Mouse (Mus musculus) ovary, adult 2 months (tissue): Measurements from ENCODE around the gene Milr1. TPM values are rescaled to one million over a fixed set of nuclear protein-coding genes. Genes with fewer than 3 reads are reported as not detected.

Source experiments
- polyA plus RNA-seq: library from polyadenylated mRNA; depleted of rRNA; stranded (reverse); fragments of >200 nt; gene quantifications from 2 replicates; pipeline ENCODE4 v1.2.3, GENCODE M21; 2012; rRNA removed

Gene Milr1
- polyA plus RNA-seq: 0.45 and 0.58 TPM in 2 replicates

DNA sequence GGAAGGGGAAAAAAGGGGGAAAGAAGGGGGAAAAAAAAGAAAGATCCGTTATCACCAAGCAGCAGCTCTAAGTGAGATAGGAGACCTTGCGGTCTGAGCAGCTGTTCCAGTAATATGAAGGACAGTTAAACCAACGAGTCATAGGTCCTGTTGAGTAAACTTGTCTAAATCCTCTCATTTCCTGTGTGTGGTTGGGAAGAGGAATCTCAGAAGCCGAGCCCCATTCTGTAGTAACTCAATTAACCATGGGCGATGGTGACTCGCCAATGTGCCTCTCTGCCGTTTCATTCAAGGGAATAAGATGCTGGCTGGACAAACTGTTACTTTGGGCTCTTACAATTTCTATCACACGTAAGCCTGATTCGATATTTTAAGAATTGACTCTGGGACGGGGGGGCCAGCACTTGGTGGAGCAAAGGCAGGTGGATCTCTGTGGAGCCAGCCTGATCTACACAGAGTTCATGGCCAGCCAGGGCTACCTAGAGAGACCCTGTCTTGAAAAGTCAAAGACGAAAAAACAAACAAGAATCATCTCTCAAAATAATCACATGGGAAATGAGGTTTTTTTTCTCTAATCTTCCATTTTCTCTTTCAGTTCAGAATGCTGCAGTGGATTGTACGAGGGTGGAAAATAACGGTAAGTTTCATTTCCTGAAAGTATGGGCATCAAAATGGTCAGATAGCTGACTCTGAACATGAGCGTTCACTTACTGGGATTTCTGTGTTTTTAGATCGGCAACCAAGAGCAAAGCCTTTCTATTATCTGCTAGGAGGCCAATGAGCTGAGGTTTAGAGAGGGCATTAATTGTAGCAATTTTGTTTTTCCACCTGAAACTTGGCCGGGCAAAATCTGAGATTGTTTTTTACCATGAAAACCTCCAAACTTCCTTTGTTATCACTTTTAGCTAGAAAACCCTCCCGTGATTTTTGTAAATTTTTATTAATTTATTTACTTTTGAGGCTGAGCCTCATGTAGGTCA is at the start of gene Milr1:
Gene Milr1 (plus strand): TSS at position 188 of the 980 bp plus-strand sequence.

GRCm38 (mm10) chr11:106750121-106750751 is 790 bp upstream of the Milr1 start, which contains the start of gene Pecam1:
Gene Pecam1 (minus strand): TSS chr11:106750628.

GRCm38 (mm10) chr11:106779388-106780088 is 28.5 kb downstream of the Milr1 start, which contains the start of gene Polg2:
Gene Polg2 (minus strand): TSS chr11:106779537.

GRCm38 (mm10) chr11:106788775-106789459 is 37.9 kb downstream of the Milr1 start, which contains the start of the genes Ddx5 and Cep95:
Gene Ddx5 (minus strand): TSS chr11:106789185.
Gene Cep95 (plus strand): TSS chr11:106789252.

Other genes starting within 250 kb of the Milr1 start
- gene Tex2, start 137.8 kb upstream of the Milr1 start, polyA plus RNA-seq: 20.7 and 22.8 TPM in 2 replicates
- gene Pecam1, start 598 bp upstream of the Milr1 start, polyA plus RNA-seq: 27.7 and 30.2 TPM in 2 replicates
- gene Polg2, start 28.3 kb downstream of the Milr1 start, polyA plus RNA-seq: 8.5 and 10.7 TPM in 2 replicates
- gene Ddx5, start 38.0 kb downstream of the Milr1 start, polyA plus RNA-seq: 676 and 1,661 TPM in 2 replicates
- 1.8 and 2.8 TPM in 2 replicates for gene Cep95, start 38.0 kb downstream of the Milr1 start, polyA plus RNA-seq
- 6.3 TPM in 2 replicates for gene Smurf2, start 169.5 kb downstream of the Milr1 start, polyA plus RNA-seq
- 25.7 and 27.9 TPM in 2 replicates for gene Kpna2, start 248.3 kb downstream of the Milr1 start, polyA plus RNA-seq